Mouse (Mus musculus) liver, adult 2 months (tissue): ENCODE measurements at regions not wholly inside any gene's neighbourhood (a gene's known extent, or its start where the extent isn't known, plus 50 kb on each side); places are given as distances from the start of the nearest gene placed in this dataset.
A peak's percentile ranks its signal among the peaks of the same experiment; 100 is the strongest.
"Not testable (repeated sequence)": the region's sequence is repeated elsewhere in the genome, so short reads cannot be mapped to it uniquely, and the experiment has no call there.

Source experiments
- DNase-seq: peaks from one replicate; pipeline ENCODE4 v3.0.0-alpha.2; 2011; ENCODE audit warnings: low read depth, low spot score; ENCODE audit errors: extremely low read depth
- H3K27ac ChIP-seq: fragments of 200-500 bp; replicated peaks from 2 replicates; pipeline ENCODE4 v1.5.1; 2012; ENCODE audit warnings: low read depth, mild to moderate bottlenecking, control low read depth, inconsistent platforms, low read length; ENCODE audit not compliant: insufficient read depth
- H3K27me3 ChIP-seq: fragments of 200-500 bp; 2 replicates; pipeline ENCODE4 v1.6.1; 2012; ENCODE audit warnings: mild to moderate bottlenecking, moderate library complexity, low read length, inconsistent platforms; ENCODE audit not compliant: control insufficient read depth, insufficient read depth
- H3K36me3 ChIP-seq: fragments of 200-500 bp; 2 replicates; pipeline ENCODE4 v1.6.1; 2012; ENCODE audit warnings: low read length, inconsistent platforms; ENCODE audit not compliant: control insufficient read depth, insufficient read depth
- H3K4me1 ChIP-seq: fragments of 200-500 bp; 2 replicates; pipeline ENCODE4 v1.6.1; 2011; ENCODE audit warnings: low read length; ENCODE audit not compliant: control insufficient read depth, insufficient read depth
- H3K4me3 ChIP-seq: fragments of 200-500 bp; 2 replicates; pipeline ENCODE4 v1.5.1; 2011; ENCODE audit warnings: low read depth, mild to moderate bottlenecking, control low read depth, low read length, moderate library complexity; ENCODE audit not compliant: insufficient read depth
- H3K79me2 ChIP-seq: fragments of 200-500 bp; 2 replicates; pipeline ENCODE4 v1.6.1; 2012; ENCODE audit warnings: inconsistent platforms, mild to moderate bottlenecking, low read length, moderate library complexity; ENCODE audit not compliant: control insufficient read depth, insufficient read depth
- H3K9ac ChIP-seq: fragments of 200-500 bp; 2 replicates; pipeline ENCODE4 v1.6.1; 2012; ENCODE audit warnings: low read depth, mild to moderate bottlenecking, control low read depth, inconsistent platforms, low read length
- CTCF ChIP-seq: fragments of 200-500 bp; IDR thresholded peaks from 2 replicates; pipeline ENCODE4 v1.5.1; 2011; ENCODE audit warnings: low read depth, low read length, control low read depth
- POLR2A ChIP-seq: fragments of 200-500 bp; IDR thresholded peaks from 2 replicates; pipeline ENCODE4 v1.6.1; 2011; ENCODE audit warnings: low read length, control low read depth; ENCODE audit not compliant: insufficient read depth; ENCODE audit errors: extremely low read depth
- WGBS: fragments of 180-500 bp; shearing (Covaris S2); methylation state at CpG from one replicate; pipeline ENCODE4 v1.1.7; 2018; 5-methylcytosine and 5-hydroxymethylcytosine counted together

DNA sequence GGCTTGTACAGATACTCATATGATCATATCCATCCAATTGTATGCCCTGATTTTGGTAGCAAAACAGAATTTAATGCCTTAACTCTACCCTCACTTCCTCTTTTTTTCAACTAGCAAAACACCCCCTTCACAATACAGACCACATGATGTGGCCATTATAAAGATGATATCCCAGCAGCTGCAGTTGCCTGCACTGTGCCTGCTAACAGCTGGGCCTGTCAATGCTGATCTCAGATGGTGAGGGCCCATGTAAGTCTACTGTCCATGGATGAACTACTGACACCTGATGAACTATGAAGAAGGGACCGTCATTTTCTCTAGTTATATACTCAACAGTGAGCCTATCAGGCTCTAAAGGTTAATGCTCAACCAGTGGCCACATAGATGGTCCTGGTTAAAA, 191.8 kb upstream of the Fmr1 start:
- no peak for DNase-seq
- 73% methylated on average over 1 of the region's 1 CpGs for WGBS
- TF ChIP-seq CTCF, result no peak
- no peak for TF ChIP-seq POLR2A

DNA sequence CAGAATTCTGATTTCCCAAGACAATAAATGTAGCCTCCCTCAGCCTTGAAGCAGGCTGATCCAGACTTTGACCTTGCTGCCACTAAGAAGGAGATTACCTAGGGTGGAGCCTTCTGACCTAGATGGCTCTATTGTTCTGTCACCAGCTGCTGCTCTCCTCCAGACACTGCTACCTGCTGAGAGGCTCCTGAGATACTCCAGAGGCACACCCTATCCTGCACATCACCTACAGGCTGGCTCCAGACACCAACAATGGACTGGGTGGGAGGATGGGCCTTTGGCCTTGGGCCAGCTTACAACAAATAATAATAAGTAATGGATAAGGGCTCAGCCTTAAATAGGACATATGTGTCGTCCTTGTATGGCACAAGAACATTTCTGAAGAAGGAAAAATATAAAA, 186.3 kb upstream of the Fmr1 start:
- not testable (repeated sequence) for H3K4me3 ChIP-seq, H3K4me1 ChIP-seq, H3K79me2 ChIP-seq, H3K27ac ChIP-seq, DNase-seq, H3K36me3 ChIP-seq, H3K27me3 ChIP-seq, H3K9ac ChIP-seq
- WGBS, result 28% methylated on average over 1 of the region's 1 CpGs

More for the DNA sequence above, 191.8 kb upstream of the Fmr1 start:
- Histone ChIP-seq H3K27me3 (no peaks in the 10 kb centered on the region), H3K9ac (no peak overlapping the region), H3K79me2 (no peaks in the 10 kb centered on the region), H3K27ac (no peak overlapping the region), H3K36me3 (no peaks in the 10 kb centered on the region), H3K4me1 (no peaks in the 10 kb centered on the region), H3K4me3 (no peak overlapping the region)

- Histone ChIP-seq H3K9ac (no peak overlapping the region), H3K27ac (no peak overlapping the region), H3K27me3 (no peaks in the 10 kb centered on the region), H3K79me2 (no peaks in the 10 kb centered on the region), H3K4me3 (no peak overlapping the region), H3K4me1 (no peaks in the 10 kb centered on the region), H3K36me3 (no peaks in the 10 kb centered on the region)
- TF ChIP-seq POLR2A (no peak), CTCF (no peak)
- no peak for DNase-seq
- 61% methylated on average over 2 of the region's 2 CpGs for WGBS
Observed at GRCm38 (mm10) chrX:68494398-68495143, 183.8 kb upstream of the Fmr1 start.

DNA sequence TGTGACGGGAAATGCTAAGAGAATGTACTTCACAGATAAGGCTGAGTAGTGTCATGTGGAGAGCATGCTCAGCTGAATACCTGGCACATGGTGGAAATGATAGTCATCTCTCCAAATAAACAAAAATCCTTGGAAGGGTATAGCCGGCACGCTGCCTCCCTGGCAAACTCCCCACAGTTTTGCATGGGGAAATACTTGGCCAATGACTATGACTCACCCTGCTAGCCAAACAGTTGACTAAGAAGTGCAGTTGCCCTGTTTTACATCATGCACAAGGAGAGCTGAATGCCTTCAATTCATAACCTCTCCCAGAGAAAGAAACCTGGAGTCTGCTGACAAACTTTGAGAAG, 183.2 kb upstream of the Fmr1 start:
- H3K27ac ChIP-seq, result no peak overlapping the region
- H3K4me3 ChIP-seq, result no peak overlapping the region
- DNase-seq, result peak; percentile 50
- H3K4me1 ChIP-seq, result no peaks in the 10 kb centered on the region
- 8% methylated on average over 3 of the region's 3 CpGs for WGBS
- H3K36me3 ChIP-seq, result no peaks in the 10 kb centered on the region
- H3K79me2 ChIP-seq, result no peaks in the 10 kb centered on the region
- H3K9ac ChIP-seq, result no peak overlapping the region
- H3K27me3 ChIP-seq, result no peaks in the 10 kb centered on the region
- TF ChIP-seq POLR2A (no peak), CTCF (no peak)

DNA sequence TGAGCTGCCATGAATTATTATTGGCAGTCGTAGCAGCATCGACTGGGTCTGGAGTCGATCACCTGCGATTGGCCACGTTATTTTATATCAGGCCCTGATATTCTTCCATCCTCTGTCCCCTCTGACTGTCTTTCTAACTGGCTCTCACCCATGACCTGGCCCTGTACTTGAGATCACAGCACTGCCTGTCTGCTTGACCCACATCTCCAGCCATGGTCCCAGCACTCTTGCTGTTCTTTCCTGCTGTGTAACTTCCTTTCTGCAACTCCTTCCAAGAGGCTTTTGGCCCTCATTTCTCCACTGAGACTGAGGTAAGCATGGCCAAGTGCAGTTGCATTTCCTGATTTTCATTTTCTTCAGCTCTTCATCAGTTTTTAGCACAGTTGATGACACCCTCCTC, 182.6 kb upstream of the Fmr1 start:
- Histone ChIP-seq H3K27ac (no peak overlapping the region), H3K79me2 (no peaks in the 10 kb centered on the region), H3K4me3 (no peak overlapping the region), H3K36me3 (no peaks in the 10 kb centered on the region), H3K9ac (no peak overlapping the region), H3K27me3 (no peaks in the 10 kb centered on the region), H3K4me1 (no peaks in the 10 kb centered on the region)
- 88% methylated on average over 5 of the region's 5 CpGs for WGBS
- DNase-seq, result no peak
- TF ChIP-seq POLR2A, result no peak
- no peak for TF ChIP-seq CTCF

DNA sequence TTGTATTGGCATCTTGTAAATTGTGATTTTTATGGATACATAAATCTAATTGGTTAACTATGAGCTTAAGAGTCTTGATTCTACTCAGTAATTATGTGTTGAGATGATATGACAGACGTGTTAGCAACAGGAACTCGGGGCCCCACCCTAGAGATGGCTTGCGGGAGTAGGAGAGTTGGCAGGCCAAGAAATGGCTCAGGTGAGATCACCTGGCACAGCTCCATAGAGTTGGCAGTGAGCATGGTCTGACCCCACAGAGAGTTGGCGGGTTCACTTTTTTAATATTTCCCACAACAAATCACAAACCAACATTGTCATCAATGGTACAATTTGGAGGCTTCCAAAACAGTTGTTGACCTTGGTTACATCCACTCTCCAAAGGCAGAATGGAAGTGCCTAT, 180.5 kb upstream of the Fmr1 start:
- no peaks in the 10 kb centered on the region for H3K27me3 ChIP-seq
- 75% methylated on average over 4 of the region's 4 CpGs for WGBS
- no peak for DNase-seq
- H3K4me1 ChIP-seq, result no peaks in the 10 kb centered on the region
- TF ChIP-seq CTCF (no peak), POLR2A (no peak)
- no peaks in the 10 kb centered on the region for H3K79me2 ChIP-seq
- no peak overlapping the region for H3K9ac ChIP-seq
- no peak overlapping the region for H3K4me3 ChIP-seq
- no peaks in the 10 kb centered on the region for H3K36me3 ChIP-seq
- no peak overlapping the region for H3K27ac ChIP-seq
